Mouse (Mus musculus) C2C12 (cell line): ENCODE measurements at regions not wholly inside any gene's neighbourhood (a gene's known extent, or its start where the extent isn't known, plus 50 kb on each side); places are given as distances from the start of the nearest gene placed in this dataset.
"Not testable (repeated sequence)": the region's sequence is repeated elsewhere in the genome, so short reads cannot be mapped to it uniquely, and the experiment has no call there.

ENCODE experiments used
- H3K27me3 ChIP-seq: one replicate; pipeline ENCODE4 v1.6.1; 2011; ENCODE audit not compliant: control insufficient read depth, insufficient read depth, insufficient read length
- H3K36me3 ChIP-seq: one replicate; pipeline ENCODE4 v1.6.1; 2011; ENCODE audit not compliant: control insufficient read depth, insufficient read depth
- H3K4me3 ChIP-seq: one replicate; pipeline ENCODE4 v1.5.1; 2011; ENCODE audit warnings: mild to moderate bottlenecking, control low read depth; ENCODE audit not compliant: poor library complexity, insufficient read depth, severe bottlenecking
- H3K79me2 ChIP-seq: one replicate; pipeline ENCODE4 v1.6.1; 2011; ENCODE audit not compliant: control insufficient read depth, insufficient read depth
- H3K79me3 ChIP-seq: one replicate; pipeline ENCODE4 v1.6.1; 2011; ENCODE audit warnings: low read depth, control low read depth
- H3ac ChIP-seq: one replicate; pipeline ENCODE3; 2011; ENCODE audit warnings: low read depth; ENCODE audit not compliant: control insufficient read depth, insufficient read length
- CEBPB ChIP-seq: IDR thresholded peaks from one replicate; pipeline ENCODE4 v1.6.1; 2011; ENCODE audit warnings: low read depth, mild to moderate bottlenecking, control low read depth, moderate library complexity
- CTCF ChIP-seq: IDR thresholded peaks from one replicate; pipeline ENCODE4 v1.5.1; 2011; ENCODE audit not compliant: control insufficient read depth, insufficient read depth, insufficient read length
- FOSL1 ChIP-seq: IDR thresholded peaks from one replicate; pipeline ENCODE4 v1.8.0; 2011; ENCODE audit warnings: mild to moderate bottlenecking, low read length; ENCODE audit not compliant: poor library complexity, insufficient read depth, severe bottlenecking
- MAX ChIP-seq: IDR thresholded peaks from one replicate; pipeline ENCODE4 v1.6.1; 2011; ENCODE audit warnings: mild to moderate bottlenecking, control low read depth
- MYOD1 ChIP-seq: IDR thresholded peaks from one replicate; pipeline ENCODE4 v1.6.1; 2011; ENCODE audit warnings: low read depth; ENCODE audit not compliant: control insufficient read depth, insufficient read length
- MYOG ChIP-seq: IDR thresholded peaks from one replicate; pipeline ENCODE4 v1.6.1; 2011; ENCODE audit not compliant: control insufficient read depth, insufficient read length; ENCODE audit errors: extremely low read depth
- USF1 ChIP-seq: IDR thresholded peaks from one replicate; pipeline ENCODE4 v1.6.1; 2011; ENCODE audit warnings: low read depth, mild to moderate bottlenecking, control low read depth, moderate library complexity

DNA sequence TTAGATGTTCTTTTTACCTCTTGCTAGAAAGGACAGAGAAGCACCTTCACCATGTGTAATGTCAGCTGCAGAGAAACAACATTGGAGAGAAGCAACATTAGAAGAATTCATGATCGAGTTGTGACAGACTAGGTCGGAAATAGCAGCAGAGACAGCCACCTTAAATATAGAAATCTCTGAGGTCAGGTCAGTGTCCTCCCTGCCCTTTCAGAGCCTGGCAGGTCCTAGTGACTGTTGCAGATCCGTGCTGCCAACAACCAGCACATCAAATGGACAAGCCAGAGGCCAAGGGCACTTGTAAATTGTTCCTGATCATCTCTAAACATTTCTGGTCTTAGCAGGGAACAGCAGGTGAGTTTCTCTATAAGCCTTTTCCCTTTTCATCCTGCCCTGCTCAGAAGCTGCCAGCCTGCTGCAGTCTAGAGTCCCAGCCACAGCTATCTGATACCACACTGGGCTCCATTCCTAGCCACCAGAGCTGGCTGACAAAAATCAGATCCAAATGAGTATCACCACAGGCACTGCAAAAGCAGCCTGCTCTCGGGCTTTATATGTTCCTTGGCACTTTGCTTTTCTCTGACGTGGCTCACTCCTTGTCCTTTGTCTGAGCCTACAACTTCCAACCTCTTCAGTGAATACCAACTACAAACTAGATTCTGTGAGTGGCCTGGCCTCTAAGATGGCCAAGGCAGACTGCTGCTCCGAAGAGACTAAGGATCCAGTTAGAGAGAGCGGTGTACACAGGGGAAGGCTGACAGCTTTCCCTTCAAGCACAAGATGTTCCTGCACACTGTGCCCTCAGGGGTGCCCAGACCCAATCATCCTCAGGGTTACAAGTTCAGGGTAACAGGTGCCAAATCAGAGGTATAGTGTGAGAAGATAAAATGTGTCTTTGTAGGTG, 102.8 kb upstream of the Pfn2 start:
- no peaks in the 10 kb centered on the region for H3K36me3 ChIP-seq

DNA sequence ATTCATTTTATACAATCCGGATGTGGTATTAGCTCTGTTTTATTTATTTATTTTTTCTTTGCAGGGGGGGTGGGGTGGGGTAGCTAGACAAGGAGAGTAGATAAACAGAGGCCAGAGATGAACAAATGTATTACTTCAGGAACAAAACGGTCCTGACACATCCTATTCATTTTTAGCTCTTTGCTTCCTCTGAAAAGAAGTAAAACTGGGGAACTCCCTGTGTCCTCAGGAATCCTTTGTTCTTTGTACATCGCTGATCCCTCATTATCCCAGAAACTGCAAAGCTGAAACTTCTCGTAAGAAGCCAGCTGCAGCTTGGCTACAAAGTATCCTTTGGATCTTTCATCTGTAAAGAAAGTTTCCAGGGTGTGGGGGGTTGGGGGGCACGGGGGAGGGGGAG, 103.6 kb upstream of the Pfn2 start:
- Histone ChIP-seq H3ac (no peak overlapping the region), H3K79me2 (no peaks in the 10 kb centered on the region), H3K4me3 (no peak overlapping the region), H3K36me3 (no peaks in the 10 kb centered on the region), H3K27me3 (peaks cover 6% of the 10 kb centered on the region), H3K79me3 (no peaks in the 10 kb centered on the region)
- TF ChIP-seq USF1 (no peak), CEBPB (no peak), MAX (no peak), MYOD1 (no peak), CTCF (no peak), FOSL1 (no peak), MYOG (no peak)

More for the DNA sequence above, 102.8 kb upstream of the Pfn2 start:
- H3K79me3 ChIP-seq, result no peaks in the 10 kb centered on the region
- no peak for TF ChIP-seq MYOD1
- no peak for TF ChIP-seq FOSL1
- TF ChIP-seq CTCF, result no peak
- TF ChIP-seq MAX, result no peak
- TF ChIP-seq USF1, result no peak
- TF ChIP-seq MYOG, result no peak
- no peak for TF ChIP-seq CEBPB
- H3K27me3 ChIP-seq, result peaks cover 3% of the 10 kb centered on the region
- H3K79me2 ChIP-seq, result no peaks in the 10 kb centered on the region
- no peak overlapping the region for H3K4me3 ChIP-seq
- H3ac ChIP-seq, result no peak overlapping the region

DNA sequence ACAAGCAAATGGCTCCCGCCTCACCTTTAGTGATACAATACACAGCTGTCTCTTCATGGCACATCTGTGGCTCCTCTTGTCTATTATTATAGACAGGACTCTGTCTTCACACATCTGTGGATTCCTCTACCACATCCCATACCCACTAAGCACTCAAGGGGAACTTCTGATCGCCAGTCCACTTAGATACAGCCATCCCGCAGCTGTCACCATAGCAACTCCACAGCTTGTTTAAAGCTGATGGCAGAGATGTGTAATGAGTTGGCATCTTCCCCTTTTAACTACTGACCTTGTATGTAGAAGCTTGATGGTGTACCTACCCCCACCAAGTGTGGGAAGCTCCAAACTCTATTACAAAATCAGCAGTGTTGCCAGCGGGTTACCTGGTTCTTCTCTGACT, 109.5 kb upstream of the Pfn2 start:
- no peaks in the 10 kb centered on the region for H3K79me3 ChIP-seq
- H3K4me3 ChIP-seq, result no peak overlapping the region
- H3K36me3 ChIP-seq, result no peaks in the 10 kb centered on the region
- no peaks in the 10 kb centered on the region for H3K79me2 ChIP-seq
- TF ChIP-seq CEBPB, result no peak
- TF ChIP-seq MYOD1, result no peak
- peaks cover 11% of the 10 kb centered on the region for H3K27me3 ChIP-seq
- no peak overlapping the region for H3ac ChIP-seq

DNA sequence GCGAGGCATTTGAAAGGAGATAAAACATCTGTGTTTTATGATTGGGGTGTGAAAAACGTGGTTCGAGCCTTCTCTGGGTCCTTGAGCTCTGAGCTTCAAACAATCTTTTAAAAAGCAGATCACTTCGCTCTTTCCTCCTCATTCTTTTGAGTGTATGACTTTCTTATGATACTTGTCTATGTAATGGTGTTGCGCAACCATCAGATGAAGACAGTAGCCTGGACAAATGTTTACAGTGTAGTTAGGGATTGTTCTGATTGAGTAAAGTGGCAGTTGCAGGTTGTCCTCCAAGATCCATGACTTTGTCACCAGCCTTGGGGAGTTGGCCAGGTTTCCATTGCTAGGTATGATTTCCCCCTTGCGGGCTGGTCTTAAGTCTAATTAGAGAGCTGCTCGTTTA, 116.1 kb upstream of the Pfn2 start:
- Histone ChIP-seq H3K79me2 (no peaks in the 10 kb centered on the region), H3K27me3 (peaks cover 5% of the 10 kb centered on the region), H3K79me3 (no peaks in the 10 kb centered on the region), H3ac (no peak overlapping the region), H3K4me3 (no peak overlapping the region), H3K36me3 (no peaks in the 10 kb centered on the region)
- peak; percentile 68 for TF ChIP-seq CEBPB
- no peak for TF ChIP-seq USF1

DNA sequence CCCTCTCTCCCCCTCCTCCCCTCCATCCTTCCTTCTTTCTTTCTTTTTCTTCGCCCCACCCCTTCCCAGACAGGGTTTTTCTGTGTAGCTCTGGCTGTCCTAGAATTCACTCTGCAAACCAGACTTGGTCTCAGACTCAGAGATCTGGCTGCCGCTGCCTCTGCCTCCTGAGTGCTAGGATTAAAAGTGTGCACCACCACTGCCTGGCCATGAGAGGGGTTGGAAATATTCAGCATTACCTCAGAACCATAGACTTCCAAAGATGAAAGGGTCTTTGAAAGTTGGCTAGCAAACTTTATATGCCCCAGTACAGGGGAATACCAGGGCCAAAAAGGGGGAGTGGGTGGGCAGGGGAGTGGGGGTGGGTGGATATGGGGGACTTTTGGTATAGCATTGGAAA, 122.7 kb upstream of the Pfn2 start:
- not testable (repeated sequence) for H3K4me3 ChIP-seq, H3K36me3 ChIP-seq, H3ac ChIP-seq, H3K79me2 ChIP-seq, H3K27me3 ChIP-seq, H3K79me3 ChIP-seq

DNA sequence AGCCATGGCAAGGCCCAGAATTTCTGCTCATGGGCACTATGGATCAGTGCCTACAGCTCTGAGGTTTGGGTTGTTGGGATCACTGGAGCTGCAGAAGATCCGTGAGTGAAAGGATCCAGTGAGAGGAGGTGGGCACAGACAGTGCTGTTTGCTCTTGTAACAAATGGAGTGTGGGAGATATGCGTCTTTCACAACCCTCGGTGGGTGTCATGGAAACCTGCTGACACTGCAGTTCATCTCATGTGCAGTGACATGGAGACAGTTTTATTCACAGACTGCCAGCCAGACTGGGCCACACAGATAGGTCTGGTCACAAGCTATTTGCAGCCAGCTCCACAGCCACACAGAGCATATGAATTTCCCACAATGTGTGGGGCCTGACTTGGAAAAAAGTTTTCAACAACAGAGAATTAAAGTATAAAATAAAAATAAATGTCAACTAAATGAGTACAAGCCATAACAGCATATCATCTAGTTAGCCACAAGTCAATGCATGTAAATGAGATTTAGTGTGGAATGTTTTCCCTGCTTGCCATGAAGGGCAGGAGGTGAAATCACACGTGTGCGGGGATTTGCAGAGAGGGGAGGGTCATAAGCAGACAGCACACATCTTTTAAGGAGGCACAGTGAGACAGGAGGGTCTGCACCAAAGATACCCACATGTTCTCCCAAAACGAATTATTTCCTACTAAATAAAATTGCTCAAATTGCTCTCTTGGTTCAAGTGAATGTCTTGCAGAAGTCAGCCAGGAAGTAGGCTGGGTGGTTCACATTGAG, 124.8 kb upstream of the Pfn2 start:
- TF ChIP-seq USF1 (no peak), CTCF (no peak), CEBPB (no peak), MYOG (no peak), MAX (no peak), FOSL1 (no peak), MYOD1 (no peak)
- Histone ChIP-seq H3K36me3 (no peaks in the 10 kb centered on the region), H3K4me3 (no peak overlapping the region), H3K79me2 (no peaks in the 10 kb centered on the region), H3K79me3 (no peaks in the 10 kb centered on the region), H3ac (no peak overlapping the region), H3K27me3 (no peaks in the 10 kb centered on the region)
